Mouse (Mus musculus) heart, postnatal 0 days (tissue): Measurements from ENCODE around the gene Antxr2. TPM values are rescaled to one million over a fixed set of nuclear protein-coding genes. Genes with fewer than 3 reads are reported as not detected.

Experiments
- ATAC-seq: fragments of 200-750 bp; cut with Nextera tagmentation; 2 replicates; pipeline ENCODE4 v1.8.0; 2017; ENCODE audit warnings: low read depth, moderate number of reproducible peaks, moderate library complexity; ENCODE audit not compliant: insufficient read depth
- DNase-seq: peaks from one replicate; pipeline ENCODE4 v3.0.0-alpha.2; 2016; ENCODE audit warnings: low spot score
- H3K27ac ChIP-seq: fragments of 300-500 bp; sonication (generic); 2 replicates; pipeline ENCODE4 v1.5.1; 2014; ENCODE audit warnings: low read depth, mild to moderate bottlenecking
- H3K27me3 ChIP-seq: fragments of 300-500 bp; sonication (generic); 2 replicates; pipeline ENCODE4 v1.6.1; 2014; ENCODE audit warnings: low read length, mixed read lengths; ENCODE audit not compliant: control insufficient read depth, insufficient read depth
- H3K36me3 ChIP-seq: fragments of 300-500 bp; sonication (generic); replicated peaks from 2 replicates; pipeline ENCODE4 v1.6.1; 2014; ENCODE audit warnings: low read length, mixed read lengths; ENCODE audit not compliant: control insufficient read depth, insufficient read depth
- H3K4me1 ChIP-seq: fragments of 300-500 bp; sonication (generic); 2 replicates; pipeline ENCODE4 v1.6.1; 2014; ENCODE audit warnings: antibody characterized with exemption; ENCODE audit not compliant: control insufficient read depth, insufficient read depth
- H3K4me2 ChIP-seq: fragments of 300-500 bp; sonication (generic); 2 replicates; pipeline ENCODE4 v1.6.1; 2014; ENCODE audit warnings: low read depth, mild to moderate bottlenecking, low read length, moderate library complexity
- H3K4me3 ChIP-seq: fragments of 300-500 bp; sonication (generic); 2 replicates; pipeline ENCODE4 v1.5.1; 2014; ENCODE audit warnings: low read depth, low read length
- H3K9ac ChIP-seq: fragments of 300-500 bp; sonication (generic); replicated peaks from 2 replicates; pipeline ENCODE4 v1.6.1; 2014; ENCODE audit warnings: low read depth, low read length, mixed read lengths
- H3K9me3 ChIP-seq: fragments of 300-500 bp; sonication (generic); replicated peaks from 2 replicates; pipeline ENCODE4 v1.6.1; 2016; ENCODE audit warnings: low read length; ENCODE audit not compliant: control insufficient read depth
- CTCF ChIP-seq: IDR thresholded peaks from 2 replicates; pipeline ENCODE4 v1.5.1; 2016; ENCODE audit warnings: antibody characterized with exemption, control low read depth, low read depth
- EP300 ChIP-seq: IDR thresholded peaks from 2 replicates; pipeline ENCODE4 v1.6.1; 2016; ENCODE audit warnings: antibody characterized with exemption, low read depth
- WGBS: fragments of 180-500 bp; shearing (Covaris S2); extraction: QIAGEN DNeasy Blood & Tissue Kit; methylation state at CpG from one replicate; pipeline ENCODE4 v1.1.7; 2014; 5-methylcytosine and 5-hydroxymethylcytosine counted together
- polyA plus RNA-seq: library from polyadenylated mRNA; unstranded; fragments of >200 nt; fragmentation: Nextera tagmentation; extraction: Ambion mirVana; gene quantifications from 2 replicates; pipeline ENCODE4 v1.2.1, GENCODE M21; 2015
- total RNA-seq: library from RNA; depleted of rRNA; stranded (reverse); fragments of >200 nt; gene quantifications from 2 replicates; pipeline ENCODE4 v1.2.3, GENCODE M21; 2014; ENCODE audit warnings: low replicate concordance

The Antxr2 gene
- total and polyA plus RNA-seq, 2 experiments from 2014 or later = 48.6 to 78.7 TPM

DNA sequence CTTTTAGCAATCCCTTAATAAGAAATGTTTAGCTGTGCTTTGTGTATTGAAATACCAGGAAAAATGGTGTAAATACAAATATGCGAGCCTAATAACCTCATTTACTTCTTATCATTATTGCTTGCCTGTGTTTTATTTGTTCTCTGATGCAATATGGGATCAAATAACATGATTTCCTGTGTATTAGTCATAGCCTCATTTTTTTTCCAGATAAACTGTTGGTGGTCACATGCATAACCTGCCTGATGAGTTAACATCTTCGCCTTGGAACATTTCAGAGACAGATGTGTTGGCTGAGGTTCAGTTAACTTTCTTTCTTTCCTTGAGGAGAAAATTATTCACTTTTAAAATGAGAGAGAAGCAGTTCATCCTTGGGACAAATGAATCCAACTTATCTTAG is 162.9 kb downstream of the Antxr2 start:
- ATAC-seq (no peak), DNase-seq (no peak)
- Histone ChIP-seq H3K9me3 (no peaks in the 10 kb centered on the region), H3K36me3 (no peaks in the 10 kb centered on the region), H3K27me3 (no peaks in the 10 kb centered on the region), H3K4me1 (no peaks in the 10 kb centered on the region), H3K27ac (no peak overlapping the region), H3K9ac (no peak overlapping the region), H3K4me2 (no peak overlapping the region), H3K4me3 (no peak overlapping the region)
- 64% methylated on average over 2 of the region's 2 CpGs for WGBS
- TF ChIP-seq EP300 = no peak

- Histone ChIP-seq H3K27me3 (no peaks in the 10 kb centered on the region), H3K9ac (no peak overlapping the region), H3K4me2 (no peak overlapping the region), H3K36me3 (no peaks in the 10 kb centered on the region), H3K9me3 (no peaks in the 10 kb centered on the region), H3K27ac (no peak overlapping the region), H3K4me1 (no peaks in the 10 kb centered on the region), H3K4me3 (no peak overlapping the region)
- TF ChIP-seq CTCF (no peak), EP300 (no peak)
- WGBS = 75% methylated on average over 3 of the region's 3 CpGs
- ATAC-seq = no peak
- no peak for DNase-seq
Observed at GRCm38 (mm10) chr5:97866975-97867374, 163.9 kb downstream of the Antxr2 start.

- no peaks in the 10 kb centered on the region for H3K27me3 ChIP-seq
- H3K27ac ChIP-seq = no peak overlapping the region
- no peak overlapping the region for H3K4me2 ChIP-seq
- ATAC-seq = no peak
- H3K36me3 ChIP-seq = no peaks in the 10 kb centered on the region
- no peak overlapping the region for H3K9ac ChIP-seq
- no peak for DNase-seq
- no peak overlapping the region for H3K4me3 ChIP-seq
- TF ChIP-seq EP300 = no peak
- H3K4me1 ChIP-seq = no peaks in the 10 kb centered on the region
- H3K9me3 ChIP-seq = no peaks in the 10 kb centered on the region
Observed at GRCm38 (mm10) chr5:97857101-97857500, 173.7 kb downstream of the Antxr2 start.

DNA sequence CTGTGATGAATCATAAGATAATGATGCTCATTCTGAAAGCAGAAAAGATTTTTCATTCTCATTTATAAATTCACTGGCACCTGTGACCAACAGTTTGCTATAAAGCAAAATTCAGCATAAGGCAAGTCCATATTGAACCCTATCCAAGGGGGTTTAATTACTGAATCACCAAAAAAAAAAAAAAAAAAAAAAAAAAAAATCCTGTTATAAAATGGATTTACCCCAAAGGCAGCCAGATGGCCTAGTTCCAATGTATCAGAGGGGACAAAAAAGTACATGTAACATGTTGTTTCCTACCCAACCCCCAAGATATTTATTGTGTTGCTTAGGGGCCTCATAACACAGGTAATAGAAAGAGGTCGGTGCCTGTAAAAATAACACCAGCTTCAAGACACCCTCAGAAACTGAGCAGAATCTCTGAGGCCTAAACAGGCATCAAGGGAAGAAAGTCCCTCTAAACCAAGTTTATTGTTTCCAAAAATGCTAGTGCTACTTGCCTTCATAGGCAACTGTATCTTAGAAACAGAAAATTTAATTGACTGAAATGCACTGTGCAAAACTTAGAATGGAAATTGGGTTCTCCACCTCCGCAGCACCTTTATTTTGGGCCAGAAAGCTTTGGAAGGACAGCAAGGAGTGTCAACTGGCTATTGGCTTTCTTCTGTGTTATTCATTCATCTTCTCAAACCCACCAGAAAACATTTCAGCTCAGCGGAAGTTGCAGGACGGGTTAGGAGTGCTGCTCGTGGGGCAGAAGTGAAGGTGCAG is 178.7 kb downstream of the Antxr2 start:
- Histone ChIP-seq H3K9ac (no peak overlapping the region), H3K27ac (no peak overlapping the region), H3K9me3 (no peaks in the 10 kb centered on the region), H3K4me1 (no peaks in the 10 kb centered on the region), H3K27me3 (no peaks in the 10 kb centered on the region), H3K4me3 (no peak overlapping the region), H3K4me2 (no peak overlapping the region), H3K36me3 (no peaks in the 10 kb centered on the region)
- WGBS = 89% methylated on average over 5 of the region's 5 CpGs
- TF ChIP-seq CTCF (no peak), EP300 (no peak)
- DNase-seq (no peak), ATAC-seq (no peak)

DNA sequence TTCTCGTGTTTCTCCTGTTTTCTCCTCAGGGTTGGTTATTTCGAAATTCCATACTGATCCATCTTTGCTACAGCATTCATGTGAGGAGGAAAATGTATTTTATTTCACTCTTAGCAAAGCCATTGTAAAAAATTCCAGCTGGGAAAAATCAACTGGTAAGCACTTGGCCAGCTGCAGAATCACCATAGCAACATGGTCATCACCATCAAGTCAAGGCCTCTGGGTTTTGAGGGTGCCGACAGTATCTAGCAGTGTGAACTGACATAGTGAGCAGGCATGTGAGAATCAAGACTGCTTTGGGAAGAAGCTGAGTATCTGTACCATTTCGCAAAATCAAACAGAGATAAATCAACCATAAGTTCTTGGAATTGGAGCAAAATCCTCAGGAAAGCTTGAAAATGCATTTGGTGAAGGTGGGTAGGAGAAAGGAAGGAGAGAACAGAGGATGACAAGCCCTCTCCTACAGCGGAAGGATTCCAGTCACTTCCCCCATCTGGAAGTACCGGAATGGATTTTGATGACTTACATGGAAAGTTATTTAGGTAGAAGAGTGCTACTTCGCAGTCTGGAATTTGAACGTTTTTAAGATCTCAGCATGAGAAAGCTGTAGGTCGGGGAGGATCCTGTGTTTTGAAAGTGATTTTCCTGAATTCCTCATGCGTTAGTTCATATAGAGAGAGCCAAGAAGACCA is 183.5 kb downstream of the Antxr2 start:
- ATAC-seq (no peak), DNase-seq (peak; percentile 27)
- Histone ChIP-seq H3K4me1 (no peaks in the 10 kb centered on the region), H3K27me3 (no peaks in the 10 kb centered on the region), H3K27ac (no peak overlapping the region), H3K36me3 (no peaks in the 10 kb centered on the region), H3K9me3 (no peaks in the 10 kb centered on the region), H3K9ac (no peak overlapping the region), H3K4me3 (no peak overlapping the region), H3K4me2 (no peak overlapping the region)
- TF ChIP-seq EP300 = no peak
- TF ChIP-seq CTCF = no peak
- WGBS = 67% methylated on average over 10 of the region's 10 CpGs

DNA sequence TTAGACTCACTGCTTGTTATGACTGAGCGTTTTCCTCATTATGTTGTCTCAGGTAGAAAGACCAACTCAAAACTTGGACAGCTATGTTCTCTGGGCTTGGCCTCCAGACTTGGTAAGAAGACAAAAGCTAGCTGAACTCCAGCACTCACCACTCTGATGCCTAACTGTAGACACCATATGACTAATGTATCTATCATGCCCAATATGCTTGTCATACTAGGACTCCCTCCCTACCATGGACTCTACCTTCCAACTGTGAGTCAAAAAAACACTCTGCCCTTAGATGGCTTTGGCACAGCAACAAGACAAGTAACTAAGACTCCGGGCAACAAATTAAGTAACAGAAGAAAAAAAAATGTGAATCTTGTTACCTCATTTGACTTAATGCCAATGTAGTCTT is 184.3 kb downstream of the Antxr2 start:
- no peaks in the 10 kb centered on the region for H3K4me1 ChIP-seq
- H3K4me2 ChIP-seq = no peak overlapping the region
- H3K4me3 ChIP-seq = no peak overlapping the region
- ATAC-seq (no peak), DNase-seq (no peak)
- 74% methylated on average over 2 of the region's 2 CpGs for WGBS
- H3K9ac ChIP-seq = no peak overlapping the region
- no peaks in the 10 kb centered on the region for H3K27me3 ChIP-seq
- no peaks in the 10 kb centered on the region for H3K36me3 ChIP-seq
- TF ChIP-seq EP300 (no peak), CTCF (no peak)
- H3K27ac ChIP-seq = no peak overlapping the region
- no peaks in the 10 kb centered on the region for H3K9me3 ChIP-seq
